ENCODE assay signal across 8 mouse cellular contexts in the genomic region with DNA sequence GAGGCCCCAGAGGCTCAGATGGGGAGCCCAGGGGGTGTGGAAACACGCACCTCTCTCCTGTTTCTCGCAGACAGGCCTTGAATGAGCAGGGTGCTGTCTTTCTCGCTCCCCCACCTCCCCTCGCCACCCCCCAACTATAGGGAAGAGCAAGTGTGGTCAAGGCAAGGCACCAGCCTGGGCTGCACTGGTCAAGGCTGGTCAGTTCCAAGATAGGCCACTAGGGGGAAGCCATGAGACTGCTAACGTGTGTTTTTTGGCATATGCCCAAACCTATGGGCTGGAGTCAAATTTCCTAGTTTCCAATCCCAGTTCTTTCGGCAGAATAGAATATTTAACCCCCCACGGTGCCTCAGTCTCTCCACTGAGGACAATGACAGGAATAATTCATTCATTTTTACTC. TPM values are rescaled to one million over a fixed set of nuclear protein-coding genes. Genes with fewer than 3 reads are reported as not detected.
DNase-seq lines count a peak whose midpoint lies in the region; ATAC-seq and TF ChIP-seq lines count a peak whose summit lies in the region.

No protein-coding gene starts in this region.

- peak; percentile 28 for TF ChIP-seq RAD21 in MEL (IDR thresholded peaks at IDR 0.05; ENCODE audit: low read depth, low read length)

- H3K27me3 ChIP-seq in MEL (ENCODE audit: control insufficient read depth in 1 of 2, insufficient read depth in 2 of 2, low read length in 2 of 2) = no peaks in the 10 kb centered on the region

- no peak overlapping the region for H3K4me3 ChIP-seq in MEL (ENCODE audit: control insufficient read depth in 1 of 2, insufficient read depth in 1 of 2, low read depth in 2 of 2, low read length in 2 of 2)
- no peak overlapping the region for H3K4me3 ChIP-seq in embryonic fibroblast, embryonic 13.5 days (ENCODE audit: insufficient read depth, low read length)

- ATAC-seq in hematopoietic stem cell, adult 5-6 weeks (replicated peaks in 1 of 2; ENCODE audit: insufficient read depth in 1 of 2, low FRiP score in 2 of 2, low TSS enrichment in 1 of 2, low read depth in 1 of 2, poor library complexity in 2 of 2, severe bottlenecking in 2 of 2) = peak; percentile 32 to 62; a peak in 3 of 4 replicates
- no peak for ATAC-seq in activated CD4-positive, CD25-positive, alpha-beta regulatory T cell, adult 4 months

- no peaks in the 10 kb centered on the region for H3K4me1 ChIP-seq in MEL (ENCODE audit: control insufficient read depth in 1 of 2, insufficient read depth in 2 of 2, low read length in 2 of 2)
- H3K4me1 ChIP-seq in embryonic fibroblast, embryonic 13.5 days (ENCODE audit: control insufficient read depth, insufficient read depth, low read length) = no peaks in the 10 kb centered on the region

- no peaks in the 10 kb centered on the region for H3K79me2 ChIP-seq in MEL (ENCODE audit: control insufficient read depth, insufficient read depth, low read length, poor library complexity)

- TF ChIP-seq EP300 in MEL (IDR thresholded peaks at IDR 0.05; ENCODE audit: low read depth in 1 of 2, low read length in 2 of 2) = no peak

- TF ChIP-seq POLR2A in MEL (IDR thresholded peaks at IDR 0.05; ENCODE audit: control insufficient read depth in 1 of 2, insufficient read depth in 1 of 2, low read depth in 1 of 2, low read length in 2 of 2, poor library complexity in 1 of 2) = no peak
- no peak for TF ChIP-seq POLR2A in embryonic fibroblast, embryonic 13.5 days (IDR thresholded peaks at IDR 0.05; ENCODE audit: low read depth, low read length)

- peak; percentile 58 to 77 (median 66) for TF ChIP-seq CTCF in MEL (IDR thresholded peaks at IDR 0.05 in 2 of 3, conservative IDR thresholded peaks at IDR 0.05 in 1 of 3; ENCODE audit: control insufficient read depth in 1 of 3, insufficient read depth in 1 of 3, low read depth in 2 of 3, low read length in 3 of 3, poor library complexity in 1 of 3, severe bottlenecking in 1 of 3)
- peak; percentile 64; the same call in 1 of the 2 replicates for TF ChIP-seq CTCF in embryonic fibroblast, embryonic 13.5 days (IDR thresholded peaks at IDR 0.05; ENCODE audit: borderline replicate concordance, insufficient read depth, low read length)

- DNase-seq in MEL (ENCODE audit: low read depth, low spot score) = peak; percentile 23
- DNase-seq in brain, adult 2 months (ENCODE audit: low read depth, low spot score) = peak; percentile 79
- DNase-seq in layer of hippocampus, postnatal 36 days = peak; percentile 49 to 54
- peak; percentile 59 to 83 for DNase-seq in lung, postnatal 4 days
- DNase-seq in right cerebral cortex, postnatal 4 days = peak; percentile 74

- no peaks in the 10 kb centered on the region for H3K9me3 ChIP-seq in MEL (replicated peaks; ENCODE audit: insufficient read depth, low read length)

- H3K36me3 ChIP-seq in MEL (ENCODE audit: control insufficient read depth in 1 of 2, insufficient read depth in 2 of 2, low read length in 2 of 2) = no peaks in the 10 kb centered on the region

- H3K9ac ChIP-seq in MEL (ENCODE audit: control insufficient read depth, low read depth, low read length, poor library complexity, severe bottlenecking) = no peak overlapping the region

- no peak overlapping the region for H3K27ac ChIP-seq in MEL (ENCODE audit: control insufficient read depth, low read depth, low read length)
- H3K27ac ChIP-seq in embryonic fibroblast, embryonic 13.5 days (ENCODE audit: insufficient read depth, low read length) = no peak overlapping the region

TF ChIP-seq in MEL, 35 proteins besides CTCF, POLR2A, EP300 and RAD21:
- TF ChIP-seq SMC3 (IDR thresholded peaks at IDR 0.05; ENCODE audit: low read depth, low read length) (peak; percentile 21; the same call in 1 of the 2 replicates), ZMIZ1 (IDR thresholded peaks at IDR 0.05; ENCODE audit: low read depth, low read length) (no peak), JUND (IDR thresholded peaks at IDR 0.05; ENCODE audit: low read depth, low read length) (no peak), POLR2AphosphoS5 (IDR thresholded peaks at IDR 0.05; ENCODE audit: borderline replicate concordance, low read depth, low read length) (no peak), CHD1 (IDR thresholded peaks at IDR 0.05; ENCODE audit: low read depth, low read length) (no peak), BHLHE40 (IDR thresholded peaks at IDR 0.05; ENCODE audit: borderline replicate concordance, low read depth, low read length) (no peak), KAT2A (conservative IDR thresholded peaks at IDR 0.05; ENCODE audit: low read depth, low read length) (no peak), ZNF384 (IDR thresholded peaks at IDR 0.05; ENCODE audit: low read depth, low read length) (0 out of 2 replicates have a peak, but pooled peaks have one; percentile 9), HCFC1 (IDR thresholded peaks at IDR 0.05; ENCODE audit: low read depth, low read length) (no peak)
TF ChIP-seq in MEL: peak in this region for 2.

RNA-seq across cellular contexts. Expression of a gene that starts 12.3 kb away (rescaled TPM):
- not detected in 2 replicates for total RNA-seq in MEL (2012; rRNA removed)
- not detected for polyA plus RNA-seq in MEL (2012; ENCODE audit: insufficient read depth in 1 of 2, insufficient read length in 2 of 2, low read depth in 1 of 2, low replicate concordance in 2 of 2, missing spikeins in 1 of 2)
- polyA plus RNA-seq in embryonic fibroblast, embryonic 13.5 days (2011; ENCODE audit: insufficient read length, low read depth, missing spikeins) = not detected in 2 replicates
- total RNA-seq in hematopoietic stem cell, adult 5-6 weeks (2017) = not detected in 2 replicates
- total RNA-seq in layer of hippocampus, postnatal 36 days (2021) = not detected
- polyA plus RNA-seq in activated CD4-positive, CD25-positive, alpha-beta regulatory T cell, adult 4 months (2017; shearing (Covaris generic)) = under 1 TPM in 1 of 2 experiments, not detected in 1; 0.83 TPM

RNA-seq across cellular contexts. Expression of a gene that starts 21.0 kb away (rescaled TPM):
- not detected in 2 replicates for total RNA-seq in MEL (2012; rRNA removed)
- not detected for polyA plus RNA-seq in MEL (2012; ENCODE audit: insufficient read depth in 1 of 2, insufficient read length in 2 of 2, low read depth in 1 of 2, low replicate concordance in 2 of 2, missing spikeins in 1 of 2)
- not detected in 2 replicates for polyA plus RNA-seq in embryonic fibroblast, embryonic 13.5 days (2011; ENCODE audit: insufficient read length, low read depth, missing spikeins)
- total RNA-seq in hematopoietic stem cell, adult 5-6 weeks (2017) = not detected in 2 replicates
- total RNA-seq in layer of hippocampus, postnatal 36 days (2021) = not detected
- polyA plus RNA-seq in activated CD4-positive, CD25-positive, alpha-beta regulatory T cell, adult 4 months (2017; shearing (Covaris generic)) = not detected

RNA-seq across cellular contexts. Expression of a gene that starts 57.8 kb away (rescaled TPM):
- not detected in 2 replicates for total RNA-seq in MEL (2012; rRNA removed)
- polyA plus RNA-seq in MEL (2012; ENCODE audit: insufficient read depth in 1 of 2, insufficient read length in 2 of 2, low read depth in 1 of 2, low replicate concordance in 2 of 2, missing spikeins in 1 of 2) = not detected
- polyA plus RNA-seq in embryonic fibroblast, embryonic 13.5 days (2011; ENCODE audit: insufficient read length, low read depth, missing spikeins) = not detected in 2 replicates
- total RNA-seq in hematopoietic stem cell, adult 5-6 weeks (2017) = not detected in 2 replicates
- total RNA-seq in layer of hippocampus, postnatal 36 days (2021) = not detected
- polyA plus RNA-seq in activated CD4-positive, CD25-positive, alpha-beta regulatory T cell, adult 4 months (2017; shearing (Covaris generic)) = not detected

Comparison
In these comparisons a context has a peak if more than half of its experiments do, and no peak if none do; other contexts are left out.
1. DNase-seq: peak in every context shown above with its lines; median percentile 79 in brain, adult 2 months; 74 in right cerebral cortex, postnatal 4 days; 71 in lung, postnatal 4 days; 52 in layer of hippocampus, postnatal 36 days; 23 in MEL.